Mouse (Mus musculus) megakaryocyte, embryonic 14.5 days (primary cell): ENCODE results near the gene Krtap4-1.

ENCODE experiments used
- FLI1 ChIP-seq: IDR thresholded peaks from 2 replicates; pipeline ENCODE4 v1.6.1; 2012; ENCODE audit warnings: low read length, inconsistent platforms, mixed read lengths
- GATA1 ChIP-seq: IDR thresholded peaks from 3 replicates; pipeline ENCODE4 v1.6.1; 2012; ENCODE audit warnings: mixed read lengths, low read length, inconsistent platforms, borderline replicate concordance

GRCm38 (mm10) chr11:99657051-99657450 lies 29.0 kb upstream of the Krtap4-1 start:
- no peak for TF ChIP-seq GATA1
- no peak for TF ChIP-seq FLI1
